Mouse (Mus musculus) spleen, adult 12 weeks (tissue): ENCODE results near the gene Lhfp.
"Not testable (repeated sequence)": the region's sequence is repeated elsewhere in the genome, so short reads cannot be mapped to it uniquely, and the experiment has no call there.

Experiments
- DNase-seq: peaks from one replicate; pipeline ENCODE4 v3.0.0; 2022; ENCODE audit warnings: low spot score

The Lhfp gene

GRCm38 (mm10) chr3:53100210-53100609 lies 58.9 kb downstream of the Lhfp start:
- no peak for DNase-seq

GRCm38 (mm10) chr3:53100803-53101202 lies 59.5 kb downstream of the Lhfp start:
- no peak for DNase-seq

GRCm38 (mm10) chr3:53101711-53102110 lies 60.4 kb downstream of the Lhfp start:
- no peak for DNase-seq

- no peak for DNase-seq
These were observed 60.9 kb downstream of the Lhfp start for GRCm38 (mm10) chr3:53102131-53102756.

- DNase-seq, result no peak
These were observed 61.4 kb downstream of the Lhfp start for GRCm38 (mm10) chr3:53102757-53103153.

- DNase-seq, result no peak
These were observed 67.5 kb downstream of the Lhfp start for GRCm38 (mm10) chr3:53108594-53109373.

GRCm38 (mm10) chr3:53109879-53110278 lies 68.6 kb downstream of the Lhfp start:
- DNase-seq, result no peak

GRCm38 (mm10) chr3:53112048-53112447 lies 70.7 kb downstream of the Lhfp start:
- no peak for DNase-seq

- DNase-seq, result not testable (repeated sequence)
These were observed 77.4 kb downstream of the Lhfp start for GRCm38 (mm10) chr3:53118755-53119154.

GRCm38 (mm10) chr3:53119978-53120377 lies 78.7 kb downstream of the Lhfp start:
- no peak for DNase-seq

GRCm38 (mm10) chr3:53125495-53125894 lies 84.2 kb downstream of the Lhfp start:
- DNase-seq, result no peak

GRCm38 (mm10) chr3:53138785-53139184 lies 97.5 kb downstream of the Lhfp start:
- no peak for DNase-seq

- DNase-seq, result no peak
These were observed 97.9 kb downstream of the Lhfp start for GRCm38 (mm10) chr3:53139205-53139604.

- no peak for DNase-seq
These were observed 98.3 kb downstream of the Lhfp start for GRCm38 (mm10) chr3:53139642-53140041.

- no peak for DNase-seq
These were observed 101.2 kb downstream of the Lhfp start for GRCm38 (mm10) chr3:53142528-53142927.

- no peak for DNase-seq
These were observed 104.2 kb downstream of the Lhfp start for GRCm38 (mm10) chr3:53145526-53145925.

GRCm38 (mm10) chr3:53145946-53146345 lies 104.6 kb downstream of the Lhfp start:
- no peak for DNase-seq

- DNase-seq, result no peak
These were observed 105.7 kb downstream of the Lhfp start for GRCm38 (mm10) chr3:53147001-53147400.

GRCm38 (mm10) chr3:53148751-53149150 lies 107.4 kb downstream of the Lhfp start:
- no peak for DNase-seq

- no peak for DNase-seq
These were observed 108.4 kb downstream of the Lhfp start for GRCm38 (mm10) chr3:53149625-53150320.

- DNase-seq, result no peak
These were observed 109.8 kb downstream of the Lhfp start for GRCm38 (mm10) chr3:53151081-53151480.

- no peak for DNase-seq
These were observed 110.3 kb downstream of the Lhfp start for GRCm38 (mm10) chr3:53151607-53152006.

- no peak for DNase-seq
These were observed 120.6 kb downstream of the Lhfp start for GRCm38 (mm10) chr3:53161963-53162362.
